Mouse (Mus musculus) layer of hippocampus, postnatal 10 days (tissue): ENCODE measurements around the gene Zfp229. TPM values are rescaled to one million over a fixed set of nuclear protein-coding genes. Genes with fewer than 3 reads are reported as not detected.
"Not testable (repeated sequence)": the region's sequence is repeated elsewhere in the genome, so short reads cannot be mapped to it uniquely, and the experiment has no call there.

Experiments used
- DNase-seq, 2 experiments: peaks; one replicate each; pipeline ENCODE4 v3.0.0; 2021; ENCODE audit warnings: low spot score in 2 of 2
- long read RNA-seq: library from polyadenylated mRNA; stranded (forward); transcript quantifications from one replicate; pipeline ENCODE4 v2.0.0, GENCODE M21; 2023
- total RNA-seq, 2 experiments: library from RNA; stranded (reverse); gene quantifications; 2 replicates each; pipeline ENCODE4 v1.2.3; 2021

Gene Zfp229
- 1 to 10 TPM; 6.8 to 7.9 TPM for total RNA-seq
- long read RNA-seq, full-length matches to known transcripts, result 3 of 3 reads
- long read RNA-seq, partial matches to known transcripts, result 0 of 3 reads
- long read RNA-seq, other reads (novel, unspliced or antisense), result 0 of 3 reads

DNA sequence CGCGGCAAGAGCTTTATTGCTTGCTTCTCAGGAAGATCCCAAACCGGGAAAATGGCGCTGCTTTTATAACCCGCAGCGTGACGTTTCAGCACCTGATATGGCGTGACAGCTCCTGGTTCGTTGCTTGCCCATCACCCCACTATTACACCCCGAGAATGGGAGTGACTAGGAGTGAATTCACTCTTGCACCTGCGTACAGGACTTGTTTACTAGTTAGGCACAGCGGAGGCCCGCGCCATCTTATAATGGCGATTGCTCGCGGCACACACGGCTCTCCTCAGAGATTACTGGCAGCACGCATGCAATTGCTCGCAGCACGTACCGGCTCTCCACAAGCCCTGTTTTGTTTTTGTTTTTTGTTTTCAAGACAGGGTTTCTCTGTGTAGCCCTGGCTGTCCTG is at the start of gene Zfp229:
TSS of gene Zfp229 (plus strand) at position 301 of the 400 bp plus-strand sequence.
- DNase-seq, result not testable (repeated sequence)

DNA sequence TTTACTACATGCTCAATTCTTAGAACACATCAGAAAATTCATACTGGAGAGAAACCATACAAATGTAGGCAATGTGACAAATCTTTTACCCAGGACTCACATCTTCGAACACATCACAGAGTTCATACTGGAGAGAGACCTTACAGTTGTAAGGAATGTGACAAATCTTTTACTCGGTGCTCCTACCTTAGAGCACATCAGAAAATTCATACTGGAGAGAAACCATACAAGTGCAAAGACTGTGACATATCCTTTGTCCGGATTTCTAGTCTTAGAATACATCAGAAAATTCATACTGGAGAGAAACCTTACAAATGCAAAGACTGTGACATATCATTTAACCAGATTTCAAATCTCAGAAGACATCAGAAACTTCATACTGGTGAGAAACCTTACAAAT is 39.0 kb upstream of the Zfp229 start, which contains the start of gene Gm10226:
TSS of gene Gm10226 (plus strand) at position 301 of the 400 bp plus-strand sequence.
- no peak for DNase-seq

DNA sequence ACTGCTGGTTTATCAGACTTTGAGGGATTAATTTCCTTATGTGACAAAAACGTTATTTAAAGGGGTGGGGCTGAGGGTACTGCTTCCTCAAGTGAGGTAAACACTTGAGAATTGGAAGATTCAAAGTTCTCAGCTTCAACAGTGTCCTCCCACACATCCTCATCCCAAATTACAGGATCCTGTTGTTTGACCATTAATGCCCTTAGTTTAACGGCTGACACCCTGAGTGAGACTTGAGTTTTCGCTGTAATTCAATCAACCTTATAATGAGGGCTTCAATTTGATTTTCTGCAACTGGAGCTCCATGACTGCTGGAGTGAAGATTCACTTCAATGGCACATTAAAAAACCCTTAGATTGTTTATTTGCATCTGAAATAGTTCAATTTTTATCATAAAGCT is 37.3 kb upstream of the Zfp229 start:
- no peak for DNase-seq

DNA sequence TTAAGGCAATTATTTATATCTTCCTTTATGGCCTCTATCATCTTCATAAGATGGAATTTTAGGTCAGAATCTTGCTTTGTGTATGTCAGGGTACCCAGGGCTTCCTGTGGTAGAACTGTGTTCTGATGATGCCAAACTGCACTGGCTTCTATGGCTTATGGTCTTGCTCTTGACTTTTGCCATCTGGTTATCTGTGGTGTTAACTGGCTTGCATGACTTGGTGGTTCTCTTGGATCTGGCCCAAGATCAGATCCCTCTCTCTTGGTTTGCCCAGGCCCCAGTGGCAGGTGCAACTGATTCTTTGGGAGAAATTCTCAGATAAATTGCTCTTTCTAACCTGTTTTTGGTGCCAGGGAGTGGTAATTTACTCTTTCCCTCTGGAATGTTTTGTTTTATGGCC is 34.5 kb upstream of the Zfp229 start:
- DNase-seq, result no peak

DNA sequence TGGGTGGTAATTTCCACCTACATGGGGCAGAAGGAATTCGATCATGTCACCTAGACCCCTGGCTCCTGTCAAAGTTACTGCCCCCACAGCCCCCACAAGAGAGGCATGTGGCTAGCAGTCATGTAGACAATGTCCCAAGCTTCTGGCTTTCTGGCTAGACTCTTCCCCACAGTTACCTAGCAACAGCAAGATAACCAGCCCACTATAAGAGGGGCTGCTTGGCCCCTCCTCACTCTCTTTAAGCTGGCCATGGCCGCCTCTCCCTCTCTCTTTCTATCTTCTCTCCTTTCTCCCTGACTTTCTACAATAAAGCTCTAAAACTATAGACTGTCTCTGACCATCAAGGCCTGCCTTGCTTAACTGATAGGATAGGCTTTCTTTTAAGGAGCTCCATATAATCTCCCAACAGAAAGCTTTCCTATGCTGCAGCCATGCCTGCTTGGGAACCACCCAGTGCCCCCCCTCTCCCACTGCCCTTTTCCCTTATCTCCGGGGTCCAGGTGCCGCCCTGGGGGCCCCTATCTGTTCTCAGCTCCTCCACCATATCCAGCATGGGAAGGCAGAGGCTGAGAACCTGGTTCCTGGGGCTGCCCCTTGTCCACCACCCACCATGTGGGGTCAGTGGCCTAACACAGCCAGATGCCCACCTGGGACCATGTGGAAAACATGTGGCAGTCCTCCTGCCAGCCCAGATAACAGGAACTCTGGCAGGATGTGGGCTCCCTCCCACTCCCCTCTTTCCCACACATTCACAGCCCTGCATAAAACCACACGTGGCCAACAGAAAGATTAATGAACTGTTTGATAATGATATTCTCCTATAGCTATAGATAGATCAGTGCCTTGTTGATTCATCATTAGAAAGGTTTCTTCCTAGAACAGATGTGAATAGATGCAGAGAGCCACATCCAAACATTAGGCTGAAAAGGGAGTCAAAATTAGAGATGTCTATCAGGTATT is 28.0 kb upstream of the Zfp229 start:
- no peak for DNase-seq

DNA sequence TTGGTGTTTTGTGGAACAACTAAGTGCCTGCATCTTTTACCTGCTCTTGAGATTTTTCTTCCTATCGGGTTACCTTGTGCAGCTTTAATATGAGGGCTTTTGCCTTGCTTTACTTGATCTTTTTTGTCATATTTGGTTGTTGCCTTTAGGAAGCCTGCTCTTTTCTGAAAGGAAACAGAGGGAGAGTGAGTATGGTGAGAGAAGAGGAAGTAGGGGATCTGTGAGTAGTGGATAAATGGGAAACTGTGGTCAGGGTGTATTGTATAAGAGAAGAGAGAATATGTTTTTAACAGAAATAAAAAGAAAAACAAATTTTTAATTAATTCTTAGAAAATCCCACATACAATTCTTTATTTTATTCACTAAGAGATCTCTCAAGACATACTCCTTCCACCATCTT is 27.2 kb upstream of the Zfp229 start:
- DNase-seq, result no peak

DNA sequence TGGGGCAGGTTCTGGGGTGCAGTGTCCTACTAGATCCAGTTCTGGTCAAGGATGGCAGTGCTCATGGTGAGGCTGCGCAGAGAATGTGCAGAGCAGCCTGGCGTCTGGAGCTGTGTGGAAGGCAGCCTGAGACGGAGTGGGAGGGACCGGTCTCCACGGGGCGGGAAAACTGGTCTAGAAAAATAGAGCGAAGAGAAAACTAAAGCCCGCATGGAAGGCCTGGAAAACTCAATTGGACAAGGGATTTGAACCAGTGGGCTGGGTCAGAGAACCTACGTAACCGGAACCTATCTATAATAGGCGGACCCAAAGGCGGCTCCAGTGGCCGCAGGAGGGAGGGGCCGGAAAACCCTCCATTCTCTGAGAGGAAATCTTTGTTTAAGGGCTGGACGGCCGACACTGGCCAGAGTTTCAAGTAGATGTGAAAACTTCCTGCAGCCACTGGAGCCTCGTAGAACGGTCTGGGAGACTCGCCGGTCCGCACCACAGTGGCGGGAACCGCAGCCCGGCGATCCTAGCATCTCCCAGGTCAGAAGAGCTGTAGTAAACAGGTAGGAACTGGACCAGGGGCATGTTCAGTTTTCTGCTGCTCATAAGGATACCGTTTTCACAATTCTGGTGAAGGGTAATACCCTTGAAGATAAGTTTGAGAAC is 23.1 kb upstream of the Zfp229 start, which contains the start of gene Zfp760:
TSS of gene Zfp760 (plus strand) at position 399 of the 654 bp plus-strand sequence.
- peak; percentile 64 to 77 for DNase-seq

DNA sequence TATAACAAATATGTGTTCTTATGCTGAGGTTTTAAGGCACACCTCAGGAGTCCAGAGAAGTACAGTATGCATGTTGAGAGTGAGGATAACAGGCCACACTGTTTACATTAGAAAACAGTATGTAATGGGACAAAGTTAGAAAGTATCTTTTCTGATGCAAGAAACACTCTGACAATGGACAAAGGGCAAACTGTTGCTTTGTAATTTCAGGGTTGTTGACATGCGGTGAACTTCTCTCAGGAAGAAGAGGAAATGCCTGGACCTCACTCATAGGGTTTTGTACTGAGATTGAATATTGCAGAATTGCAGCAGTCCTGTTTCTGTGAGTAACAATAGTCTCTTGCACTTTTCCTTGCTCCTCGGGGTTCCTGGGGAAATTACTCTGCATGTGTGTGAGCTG is 22.2 kb upstream of the Zfp229 start:
- no peak for DNase-seq

DNA sequence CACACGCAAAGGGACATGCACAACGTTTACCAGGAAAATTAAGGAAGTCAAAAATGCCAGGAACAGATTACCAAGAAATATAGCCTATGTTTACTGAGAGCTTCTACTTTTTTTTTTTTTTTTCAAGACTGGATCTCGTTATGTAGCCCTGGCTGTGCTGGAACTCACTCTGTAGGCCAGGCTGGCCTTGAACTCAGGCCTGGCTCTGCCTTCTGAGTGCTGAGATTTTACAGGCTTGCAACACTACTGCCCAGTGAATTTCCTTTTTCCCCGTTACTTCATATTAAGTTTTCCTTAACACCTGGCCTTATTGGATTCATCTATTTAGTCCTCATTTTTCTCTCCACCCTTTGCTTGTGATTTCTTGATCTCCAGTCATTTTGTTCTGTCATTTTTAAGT is 2.5 kb downstream of the Zfp229 start:
- no peak for DNase-seq

DNA sequence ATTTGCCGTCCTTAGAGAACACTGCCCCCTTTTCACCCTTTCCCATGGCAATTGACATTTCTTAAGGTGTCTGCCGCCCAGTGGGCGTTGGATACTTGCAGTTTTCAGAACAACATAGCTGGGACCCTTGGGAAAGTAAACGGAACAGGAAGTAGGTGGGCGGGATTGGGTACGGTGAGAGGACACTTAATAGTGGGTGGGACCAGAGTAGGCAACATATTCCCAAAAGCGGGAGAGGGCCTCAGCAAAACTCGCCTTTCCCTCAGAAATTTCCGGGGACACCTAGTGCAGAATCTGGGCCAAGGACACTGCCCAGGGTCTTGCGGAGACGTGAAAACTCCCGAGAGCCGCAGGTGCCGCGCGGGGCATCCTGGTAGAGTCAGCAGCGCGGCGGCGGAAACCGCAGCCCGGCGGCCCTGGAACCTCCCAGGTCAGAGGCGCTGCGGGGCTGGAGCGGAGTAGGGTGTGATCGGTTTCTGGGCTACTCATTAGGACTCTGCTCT is 3.0 kb downstream of the Zfp229 start:
- peak; percentile 61 to 71 for DNase-seq

DNA sequence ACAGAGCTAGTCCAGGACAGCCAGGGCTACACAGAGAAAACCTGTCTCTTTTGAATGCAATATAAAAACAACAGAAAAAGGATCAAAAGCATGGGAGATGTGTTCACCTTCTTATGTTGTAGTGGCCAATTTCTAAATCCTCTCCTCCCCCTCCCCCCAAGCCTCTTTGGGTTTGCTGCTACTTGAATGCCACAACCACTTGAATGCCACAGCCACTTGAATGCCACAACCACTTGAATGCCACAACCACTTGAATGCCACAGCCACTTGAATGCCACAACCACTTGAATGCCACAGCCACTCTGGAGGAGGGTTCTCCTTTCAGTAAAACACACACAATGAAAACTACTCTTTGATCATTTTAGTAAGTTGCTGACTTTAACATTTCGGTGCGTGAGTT is 22.2 kb downstream of the Zfp229 start:
- no peak for DNase-seq

DNA sequence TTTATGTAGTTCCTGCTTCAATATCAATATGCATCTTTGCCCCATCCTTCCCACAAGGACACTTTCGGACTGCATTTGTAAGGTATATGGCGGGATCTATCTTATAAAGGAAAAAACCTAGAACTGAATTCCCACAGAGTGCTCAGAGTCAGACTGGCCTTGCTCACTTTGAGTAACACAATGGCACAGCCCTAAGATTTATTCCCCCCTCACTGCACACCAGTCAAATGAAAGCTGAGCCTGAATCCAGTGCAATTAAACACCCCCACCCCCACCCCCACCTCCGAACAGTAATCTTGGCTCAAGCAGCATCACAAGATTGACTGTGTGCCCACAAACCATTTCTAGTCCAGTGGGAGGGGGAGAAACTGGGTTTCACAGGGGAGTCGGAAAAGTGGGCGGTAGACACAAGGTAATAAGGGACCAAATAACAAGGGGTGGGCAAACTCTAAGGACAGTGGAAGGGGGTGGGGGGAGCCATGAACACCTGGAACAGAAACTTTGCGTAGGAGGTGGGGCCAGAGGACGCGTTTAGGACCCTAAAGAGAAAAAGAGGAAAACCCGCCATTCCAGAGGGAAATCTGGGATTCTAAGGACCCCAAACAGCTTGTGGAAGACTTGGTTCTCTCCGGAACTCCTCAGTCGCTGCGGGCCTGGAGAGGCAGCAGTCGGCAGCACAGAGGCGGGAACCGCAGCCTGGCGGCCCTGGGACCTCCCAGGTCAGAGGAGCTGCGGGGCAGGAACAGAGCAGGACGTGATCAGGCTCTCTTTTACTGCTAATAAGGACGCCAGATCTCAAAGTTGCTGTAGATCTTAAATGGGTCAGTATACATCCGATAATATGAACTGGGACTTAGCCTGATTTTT is 23.0 kb downstream of the Zfp229 start:
- peak in 1 of 2 experiments; percentile 21 for DNase-seq

DNA sequence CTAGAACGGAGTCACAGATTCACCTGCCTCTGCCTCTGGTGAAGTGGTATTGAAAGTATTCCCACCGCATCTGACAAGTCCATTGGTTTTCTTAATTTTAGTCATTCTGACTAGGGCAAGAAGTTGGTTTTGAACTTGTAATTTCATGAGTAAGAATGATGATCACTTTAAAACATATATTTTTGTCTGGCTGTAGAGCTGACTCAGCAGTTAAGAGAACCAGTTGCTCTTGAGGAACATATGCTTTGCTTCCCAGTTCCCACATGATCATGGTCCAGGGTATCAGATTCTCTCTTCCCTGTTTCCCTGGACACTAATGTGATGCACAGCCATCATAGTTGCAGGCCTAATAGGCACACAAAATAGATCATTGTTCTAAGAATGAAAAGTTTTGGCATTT is 39.7 kb downstream of the Zfp229 start:
- DNase-seq, result no peak

DNA sequence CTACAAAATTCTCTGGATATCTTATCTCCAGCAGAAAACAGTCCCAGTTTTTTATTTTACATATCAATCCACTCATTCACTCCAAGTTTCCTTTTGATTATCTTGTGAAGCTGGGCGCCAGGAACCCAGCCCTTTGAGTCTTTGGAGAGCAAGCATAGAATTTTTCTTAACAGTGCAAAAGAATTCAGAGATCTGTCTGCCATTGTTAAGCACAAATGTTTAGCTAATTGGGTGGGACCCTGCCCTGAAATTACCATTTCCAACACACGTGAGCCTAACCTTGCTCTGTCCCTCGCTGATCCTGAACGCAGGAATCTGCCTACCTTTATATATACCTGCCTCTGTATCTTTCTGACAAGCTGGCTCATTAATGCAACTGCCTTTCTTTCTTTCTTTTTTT is 61.7 kb downstream of the Zfp229 start:
- DNase-seq, result no peak

DNA sequence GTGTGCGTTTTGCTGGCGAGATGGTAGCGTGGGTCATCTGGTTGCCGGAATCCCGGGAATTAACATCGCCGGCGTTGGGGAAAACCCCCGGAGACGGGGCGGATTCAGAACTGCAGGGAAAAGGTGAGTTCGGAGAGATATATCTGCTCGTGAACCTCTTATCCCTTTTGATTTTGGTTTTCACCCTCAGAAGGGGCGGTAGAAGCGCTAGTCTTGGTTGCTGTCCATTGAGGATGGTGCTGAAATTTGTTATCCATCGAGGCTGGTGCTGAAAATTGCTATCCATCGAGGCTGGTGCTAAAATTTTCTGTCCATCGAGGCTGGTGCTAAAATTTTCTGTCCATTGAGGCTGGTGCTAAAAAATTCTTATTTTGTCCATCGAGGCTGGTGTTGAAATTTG is 70.8 kb downstream of the Zfp229 start:
- not testable (repeated sequence) for DNase-seq

Other genes with a start within 250 kb of the Zfp229 start
- gene Zfp53, start 241.8 kb upstream of the Zfp229 start, total RNA-seq, result 1 to 10 TPM; 4.9 to 5.4 TPM
- gene Zfp52, start 195.3 kb upstream of the Zfp229 start, total RNA-seq, result 1 to 10 TPM; 6.3 to 6.8 TPM
- 10 to 100 TPM; 15.5 to 17.6 TPM for gene Zfp948, start 163.8 kb upstream of the Zfp229 start, total RNA-seq
- gene Zfp983, start 80.2 kb upstream of the Zfp229 start, total RNA-seq, result 10 to 100 TPM in 1 of 2 experiments, 1 to 10 TPM in 1; 9.9 to 10.1 TPM
- 1 to 10 TPM; 6.0 to 7.2 TPM for gene Gm10226, start 38.9 kb upstream of the Zfp229 start, total RNA-seq
- gene Zfp760, start 23.1 kb upstream of the Zfp229 start, total RNA-seq, result 1 to 10 TPM; 8.5 to 8.8 TPM
- gene Zfp820, start 115.0 kb downstream of the Zfp229 start, total RNA-seq, result 1 to 10 TPM in 1 of 2 experiments, under 1 TPM in 1; 0.78 to 1.1 TPM
- 1 to 10 TPM; 5.4 to 5.7 TPM for gene Zfp995, start 179.1 kb downstream of the Zfp229 start, total RNA-seq
- gene Zfp942, start 231.7 kb downstream of the Zfp229 start, total RNA-seq, result 10 to 100 TPM; 19.1 to 20.6 TPM
- 10 to 100 TPM; 17.8 to 19.9 TPM for gene Zfp943, start 231.8 kb downstream of the Zfp229 start, total RNA-seq